Mouse (Mus musculus) embryo, embryonic 9.5 days (tissue): ENCODE data around the gene Stxbp2.

Experiments
- DNase-seq: peaks from one replicate; pipeline ENCODE4 v3.0.0-alpha.2; 2017; ENCODE audit errors: extremely low spot score

The Stxbp2 gene

GRCm38 (mm10) chr8:3682435-3682834 is 51.7 kb downstream of the Stxbp2 start:
- no peak for DNase-seq

DNA sequence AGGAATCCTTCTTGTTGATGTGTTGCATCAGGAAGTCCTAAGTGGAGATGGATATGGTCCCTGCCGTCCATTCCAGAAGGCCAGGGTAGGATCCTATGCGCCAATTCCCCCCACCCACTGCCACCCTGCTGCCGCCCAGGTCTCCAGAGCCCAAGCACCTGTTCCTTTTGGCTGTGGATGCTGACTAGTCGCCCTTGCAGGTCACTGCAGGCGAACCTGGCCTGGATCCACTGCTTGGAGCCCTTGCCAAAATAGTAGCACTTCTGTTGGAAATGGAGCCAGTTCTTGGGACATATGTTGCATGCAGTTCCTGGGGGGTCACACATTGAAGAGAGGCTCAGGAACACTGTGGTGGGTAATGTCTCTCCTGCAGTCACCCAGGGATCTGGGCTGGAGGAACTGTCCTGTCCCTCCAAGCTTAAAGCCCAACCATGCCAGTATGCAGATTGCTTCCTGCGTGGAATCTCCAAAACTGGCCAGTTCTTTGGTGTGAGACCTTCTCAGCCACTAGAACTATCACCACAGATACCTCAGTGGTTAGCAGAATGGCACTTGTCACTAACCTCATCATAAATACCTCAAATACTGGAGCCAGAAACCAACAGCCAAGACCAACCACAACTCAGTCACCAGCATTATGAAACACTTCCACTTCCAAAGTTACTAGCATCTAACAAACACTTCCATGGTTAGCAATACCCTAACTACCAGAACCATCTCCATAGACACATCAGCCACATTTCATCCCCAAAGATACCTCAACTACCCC is 52.8 kb downstream of the Stxbp2 start:
- no peak for DNase-seq

DNA sequence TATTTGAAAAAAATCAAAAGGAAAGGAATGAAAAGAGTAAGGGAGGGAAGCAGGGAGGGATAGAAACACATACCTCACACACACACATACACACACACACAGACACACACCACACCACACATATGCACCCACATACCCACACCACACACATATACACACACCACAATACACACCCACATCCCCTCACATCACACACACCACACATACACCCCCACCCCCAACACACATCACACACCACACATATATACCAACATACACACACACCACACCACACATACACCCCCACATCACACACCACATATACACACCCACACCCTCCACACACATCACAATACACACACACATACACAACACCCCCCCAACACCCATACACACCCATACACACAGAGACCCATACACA is 53.8 kb downstream of the Stxbp2 start:
- DNase-seq: no peak

DNA sequence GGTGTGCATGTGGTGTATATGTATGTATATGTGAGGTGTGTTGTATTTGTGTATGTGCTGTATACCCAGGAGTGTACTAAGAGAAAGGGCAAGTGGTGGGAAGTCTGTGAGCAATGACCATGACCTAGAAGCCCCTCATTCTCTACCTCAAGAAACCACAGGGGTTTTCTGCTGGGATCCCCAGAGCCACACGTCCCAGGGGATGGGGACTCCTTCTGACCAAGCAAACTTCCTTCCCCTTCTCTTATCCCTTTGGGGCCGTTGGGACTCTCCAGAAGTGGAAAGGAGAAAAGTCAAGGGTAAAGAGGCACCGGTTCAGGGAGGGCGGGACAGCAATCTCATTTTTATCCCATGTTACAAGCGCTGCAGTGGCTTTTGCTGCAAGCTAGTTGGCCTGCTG is 54.7 kb downstream of the Stxbp2 start:
- no peak for DNase-seq

- DNase-seq: no peak
Observed at GRCm38 (mm10) chr8:3687537-3687936, 56.8 kb downstream of the Stxbp2 start.

- no peak for DNase-seq
Observed at GRCm38 (mm10) chr8:3690774-3691173, 60.0 kb downstream of the Stxbp2 start.
